Mouse (Mus musculus) thymus, adult 2 months (tissue): Measurements from ENCODE around the gene Def6. TPM values are rescaled to one million over a fixed set of nuclear protein-coding genes. Genes with fewer than 3 reads are reported as not detected.

ENCODE experiments used
- DNase-seq: peaks from one replicate; pipeline ENCODE4 v3.0.0; 2021
- H3K27ac ChIP-seq: fragments of 200-500 bp; 2 replicates; pipeline ENCODE4 v1.5.1; 2012; ENCODE audit warnings: low read length, control low read depth; ENCODE audit not compliant: control insufficient read depth, insufficient read depth
- H3K27me3 ChIP-seq: fragments of 200-500 bp; 2 replicates; pipeline ENCODE4 v1.6.1; 2012; ENCODE audit warnings: mild to moderate bottlenecking, low read length, moderate library complexity, mixed read lengths; ENCODE audit not compliant: control insufficient read depth, insufficient read depth
- H3K36me3 ChIP-seq: fragments of 200-500 bp; 2 replicates; pipeline ENCODE4 v1.6.1; 2012; ENCODE audit warnings: mild to moderate bottlenecking, low read length, moderate library complexity; ENCODE audit not compliant: control insufficient read depth, insufficient read depth
- H3K4me1 ChIP-seq: fragments of 200-500 bp; replicated peaks from 2 replicates; pipeline ENCODE4 v1.6.1; 2012; ENCODE audit warnings: low read length; ENCODE audit not compliant: control insufficient read depth, insufficient read depth
- H3K4me3 ChIP-seq: fragments of 200-500 bp; 2 replicates; pipeline ENCODE4 v1.5.1; 2012; ENCODE audit warnings: mild to moderate bottlenecking, low read length, control low read depth, moderate library complexity; ENCODE audit not compliant: control insufficient read depth, insufficient read depth
- CTCF ChIP-seq: fragments of 200-500 bp; IDR thresholded peaks from 2 replicates; pipeline ENCODE4 v1.5.1; 2012; ENCODE audit warnings: mild to moderate bottlenecking, control low read depth, low read length, moderate library complexity, borderline replicate concordance; ENCODE audit not compliant: control insufficient read depth, poor library complexity, insufficient read depth; ENCODE audit errors: extremely low read depth
- POLR2A ChIP-seq: fragments of 200-500 bp; IDR thresholded peaks from 2 replicates; pipeline ENCODE4 v1.6.1; 2012; ENCODE audit warnings: mild to moderate bottlenecking, low read length, control low read depth, moderate library complexity; ENCODE audit not compliant: control insufficient read depth, poor library complexity, insufficient read depth; ENCODE audit errors: extremely low read depth
- WGBS: fragments of 180-500 bp; shearing (Covaris S2); methylation state at CpG from one replicate; pipeline ENCODE4 v1.1.7; 2018; 5-methylcytosine and 5-hydroxymethylcytosine counted together
- polyA plus RNA-seq: library from polyadenylated mRNA; depleted of rRNA; stranded (reverse); fragments of >200 nt; gene quantifications from 2 replicates; pipeline ENCODE4 v1.2.3, GENCODE M21; 2012

The Def6 gene
- polyA plus RNA-seq, 1 experiment, result 247 TPM

DNA sequence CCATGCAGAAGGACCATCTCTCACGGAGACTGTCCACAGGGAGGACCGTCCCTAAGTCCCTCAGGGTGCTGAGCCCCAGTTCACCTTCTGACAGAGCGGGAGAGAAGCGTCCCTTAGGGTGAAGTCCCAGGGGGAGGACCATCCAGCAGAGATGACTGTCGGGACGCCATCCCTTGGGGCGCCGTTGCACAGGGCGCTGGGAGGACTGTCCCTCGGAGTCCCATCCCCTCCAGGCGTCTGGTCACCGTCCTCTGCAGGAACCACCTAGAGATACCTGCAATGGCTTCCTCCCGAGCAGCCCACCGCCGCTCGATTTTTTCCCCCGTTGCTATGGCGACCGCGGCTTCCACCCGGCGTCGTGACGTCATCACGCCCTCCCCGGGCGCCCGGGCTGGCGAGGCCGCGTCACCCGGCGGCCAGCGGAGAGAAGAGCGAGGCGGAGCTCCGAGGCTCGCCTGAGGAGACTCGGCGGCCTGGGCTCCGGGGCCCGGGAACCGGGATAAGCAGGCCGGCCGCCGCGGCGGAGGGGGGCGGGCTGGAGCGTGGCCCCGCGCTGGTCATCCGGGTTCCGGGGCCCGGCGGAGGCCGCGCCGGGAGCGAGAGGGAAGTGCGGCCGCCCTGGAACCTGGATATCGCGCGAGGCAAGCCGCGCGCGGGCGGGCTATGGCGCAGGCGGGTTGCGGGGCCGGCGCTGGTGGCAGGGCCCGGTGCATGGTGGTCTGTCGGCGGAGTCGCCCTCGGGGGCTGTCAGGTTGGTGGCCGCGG is 30.6 kb upstream of the Def6 start, which contains the start of gene Zfp523:
Gene Zfp523, plus strand, starts transcription at position 355 of the 765 bp plus-strand sequence.
- peak; percentile 90 for DNase-seq
- Histone ChIP-seq H3K36me3 (no peaks in the 10 kb centered on the region), H3K27ac (no peak within 1 kb of the TSS), H3K27me3 (no peaks in the 10 kb centered on the region), H3K4me3 (peak within 1 kb of the TSS; percentile 71), H3K4me1 (peaks cover 18% of the 10 kb centered on the region)
- TF ChIP-seq CTCF (no peak), POLR2A (peak; percentile 53; the same call in 1 of the 2 replicates)
- WGBS, result under 1% methylated on average over 78 of the region's 82 CpGs

DNA sequence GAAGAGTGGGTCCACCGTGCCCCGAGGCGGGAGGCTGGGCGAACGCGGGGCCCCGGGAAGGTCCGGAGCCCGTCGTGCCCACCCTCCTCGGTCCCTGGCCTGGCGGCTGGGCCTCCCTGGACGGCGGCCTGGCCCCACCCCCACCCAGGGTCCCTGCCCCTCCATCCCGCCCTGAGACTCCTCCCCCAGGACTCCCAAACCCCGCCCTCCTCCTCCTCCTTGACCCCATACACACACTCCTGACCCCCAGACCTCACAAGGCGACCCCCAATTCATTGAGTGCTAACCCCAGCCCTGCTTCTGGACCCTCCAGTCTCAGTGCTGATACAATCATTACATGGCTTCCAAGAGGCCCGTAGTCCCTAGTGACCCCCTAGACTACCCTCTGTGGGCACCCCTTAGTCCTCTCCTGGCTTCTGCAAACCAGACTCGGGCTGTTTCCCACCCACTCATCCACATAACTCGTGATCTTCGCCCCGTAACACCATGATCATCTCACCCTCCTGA is 30.0 kb upstream of the Def6 start:
- H3K4me1 ChIP-seq, result peaks cover 12% of the 10 kb centered on the region
- WGBS, result 8% methylated on average over 17 of the region's 22 CpGs

DNA sequence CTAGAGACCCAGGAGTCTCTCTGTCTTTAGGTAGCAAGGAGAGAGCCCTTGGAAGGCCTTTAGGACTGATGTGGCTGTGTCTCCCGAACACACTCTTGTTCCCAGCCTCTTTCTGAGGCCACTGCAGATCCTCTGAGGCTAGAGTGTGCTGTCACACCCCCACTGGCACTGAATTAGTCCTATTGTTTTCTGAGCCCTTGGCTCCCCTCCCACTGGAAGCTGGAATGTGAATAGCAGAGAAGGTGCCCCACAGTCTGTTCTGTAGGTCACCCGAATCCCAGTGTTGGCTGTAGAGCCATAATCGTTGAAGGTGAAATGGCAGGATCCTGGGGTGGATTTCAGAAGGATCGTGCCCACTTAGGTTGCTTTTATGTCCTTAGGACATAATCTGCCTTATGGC is 27.2 kb upstream of the Def6 start:
- Histone ChIP-seq H3K27ac (no peak overlapping the region), H3K27me3 (no peaks in the 10 kb centered on the region), H3K4me3 (no peak overlapping the region), H3K36me3 (no peaks in the 10 kb centered on the region), H3K4me1 (peaks cover 17% of the 10 kb centered on the region)
- TF ChIP-seq CTCF, result no peak
- TF ChIP-seq POLR2A, result no peak
- WGBS, result 83% methylated on average over 4 of the region's 4 CpGs
- no peak for DNase-seq

More for the DNA sequence above, 30.0 kb upstream of the Def6 start:
- peak overlapping the region; percentile 71 for H3K4me3 ChIP-seq
- no peaks in the 10 kb centered on the region for H3K27me3 ChIP-seq
- no peak overlapping the region for H3K27ac ChIP-seq
- no peaks in the 10 kb centered on the region for H3K36me3 ChIP-seq
- TF ChIP-seq POLR2A (no peak), CTCF (no peak)
- no peak for DNase-seq

DNA sequence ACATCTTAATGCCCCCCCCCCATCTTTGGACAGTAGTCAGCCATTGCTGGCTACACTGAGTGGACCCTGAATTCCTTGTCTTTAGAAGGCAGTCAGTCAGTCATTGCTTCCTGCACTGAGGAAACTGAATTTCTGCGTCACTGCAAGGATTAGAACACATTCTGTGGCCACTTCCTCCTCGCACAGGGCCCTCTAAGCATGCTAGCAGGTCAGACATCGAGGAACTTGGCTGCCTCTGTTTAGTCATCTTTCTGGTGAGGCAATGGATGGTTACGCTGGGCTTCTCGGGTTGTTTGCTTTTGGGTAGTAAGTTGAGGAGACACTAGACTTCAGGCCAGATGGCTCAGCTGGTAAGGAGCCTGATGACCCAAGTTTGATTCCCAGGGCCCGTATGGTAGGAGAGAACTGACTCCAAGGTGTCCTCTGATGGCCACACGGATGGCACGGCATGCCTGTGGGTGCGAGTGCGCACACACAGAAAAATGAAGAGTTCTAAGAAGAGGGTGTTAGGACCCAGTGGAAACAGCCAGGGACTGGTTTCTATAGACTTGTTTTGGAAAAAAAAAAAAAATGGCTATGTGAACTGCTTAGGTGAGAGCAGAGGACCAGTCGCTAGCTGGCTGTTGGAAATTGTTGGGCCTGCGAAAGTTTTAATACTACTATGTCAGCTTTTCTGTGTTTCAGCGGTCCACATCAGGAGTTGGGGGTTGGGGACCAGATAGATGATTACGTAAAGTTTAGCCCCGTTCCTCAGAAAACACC is 26.6 kb upstream of the Def6 start:
- no peak overlapping the region for H3K4me3 ChIP-seq
- no peak for DNase-seq
- H3K4me1 ChIP-seq, result peaks cover 23% of the 10 kb centered on the region
- no peak overlapping the region for H3K27ac ChIP-seq
- 80% methylated on average over 15 of the region's 15 CpGs for WGBS
- no peaks in the 10 kb centered on the region for H3K27me3 ChIP-seq
- TF ChIP-seq POLR2A (no peak), CTCF (no peak)
- H3K36me3 ChIP-seq, result no peaks in the 10 kb centered on the region

DNA sequence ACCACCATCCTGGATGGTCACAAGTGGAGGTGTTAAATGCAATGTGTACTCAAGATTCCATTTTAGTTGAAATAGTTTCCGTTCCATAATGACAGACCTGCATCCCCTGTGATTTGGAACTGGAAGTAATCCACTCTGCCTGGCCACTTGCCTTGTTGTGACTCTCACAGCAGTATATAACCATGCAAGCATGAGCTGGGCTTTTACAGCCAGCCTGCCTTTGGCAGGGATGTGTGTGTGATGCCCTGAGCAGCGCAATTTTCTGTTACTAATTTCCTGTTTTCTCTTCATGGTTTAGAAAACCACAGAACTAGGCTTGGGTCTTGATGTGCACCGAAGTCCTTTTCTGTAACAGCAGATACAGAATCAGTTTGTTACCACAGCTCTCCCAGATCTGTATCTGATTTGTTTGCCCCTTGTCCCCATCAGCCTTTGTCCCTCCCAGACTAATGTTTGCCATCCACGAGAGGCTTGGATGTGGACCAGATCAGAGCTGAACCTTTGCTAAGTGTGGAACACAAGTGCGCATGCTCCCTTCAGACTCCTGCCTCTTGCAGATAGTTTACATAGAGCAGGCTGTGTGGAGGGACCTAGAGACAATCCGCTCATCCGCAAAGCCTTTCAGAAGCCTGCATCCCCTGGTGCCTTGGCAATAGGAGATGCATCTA is 22.5 kb upstream of the Def6 start:
- Histone ChIP-seq H3K36me3 (no peaks in the 10 kb centered on the region), H3K4me3 (no peak overlapping the region), H3K4me1 (peaks cover 19% of the 10 kb centered on the region), H3K27me3 (no peaks in the 10 kb centered on the region), H3K27ac (no peak overlapping the region)
- 45% methylated on average over 7 of the region's 7 CpGs for WGBS
- no peak for DNase-seq
- no peak for TF ChIP-seq CTCF
- no peak for TF ChIP-seq POLR2A

DNA sequence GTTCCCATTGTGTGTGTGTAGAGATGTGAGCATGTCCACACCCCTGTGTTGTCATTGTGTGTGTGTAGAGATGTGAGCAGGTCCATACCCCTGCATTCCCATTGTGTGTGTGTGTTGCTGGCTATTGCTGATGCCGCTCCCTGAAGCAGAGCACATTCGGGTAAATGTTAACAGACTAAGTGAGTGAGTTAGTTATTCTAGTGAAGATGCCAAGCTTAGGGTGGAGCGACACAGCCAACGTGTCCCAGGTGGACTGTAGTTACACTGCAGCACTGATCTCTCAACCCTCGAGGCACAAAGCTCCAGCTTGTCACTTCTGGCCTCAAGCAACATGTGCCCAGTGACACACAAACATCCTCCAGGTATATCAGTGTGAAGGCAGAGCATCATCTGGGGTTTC is 19.3 kb upstream of the Def6 start:
- no peaks in the 10 kb centered on the region for H3K36me3 ChIP-seq
- H3K27me3 ChIP-seq, result no peaks in the 10 kb centered on the region
- H3K4me3 ChIP-seq, result no peak overlapping the region
- H3K27ac ChIP-seq, result no peak overlapping the region
- 96% methylated on average over 5 of the region's 5 CpGs for WGBS
- TF ChIP-seq CTCF (no peak), POLR2A (no peak)
- peaks cover 19% of the 10 kb centered on the region for H3K4me1 ChIP-seq
- DNase-seq, result no peak
